Mouse (Mus musculus): ENCODE results near the gene Gm49383.

DNA sequence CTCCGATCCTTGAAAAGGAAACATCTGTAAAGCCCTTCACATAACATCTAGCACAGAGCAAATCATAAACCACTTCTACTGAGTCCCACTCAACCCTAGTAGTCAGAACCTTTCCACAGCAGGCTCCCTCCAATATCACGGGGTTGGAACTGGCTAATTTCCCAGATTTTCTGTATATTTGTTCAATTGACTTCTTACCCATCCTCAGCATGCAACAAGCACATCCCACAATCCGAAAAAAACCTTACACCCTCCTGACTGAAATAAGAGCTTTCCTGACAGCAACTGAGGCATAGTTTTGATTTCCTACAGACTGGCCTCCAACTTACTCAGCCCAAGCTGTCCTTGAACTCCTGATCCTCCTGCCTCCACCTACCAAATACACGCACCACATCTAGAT, 40.5 kb downstream of the Gm49383 start:
- TF ChIP-seq CTCF (IDR thresholded peaks at IDR 0.05; ENCODE audit: borderline replicate concordance, insufficient read depth, low read length) (no peak), POLR2A (IDR thresholded peaks at IDR 0.05; ENCODE audit: low read depth, low read length) (no peak; the same call in none of the 2 replicates)
